Mouse (Mus musculus): ENCODE data around the gene Cd248.

Cd248 gene

DNA sequence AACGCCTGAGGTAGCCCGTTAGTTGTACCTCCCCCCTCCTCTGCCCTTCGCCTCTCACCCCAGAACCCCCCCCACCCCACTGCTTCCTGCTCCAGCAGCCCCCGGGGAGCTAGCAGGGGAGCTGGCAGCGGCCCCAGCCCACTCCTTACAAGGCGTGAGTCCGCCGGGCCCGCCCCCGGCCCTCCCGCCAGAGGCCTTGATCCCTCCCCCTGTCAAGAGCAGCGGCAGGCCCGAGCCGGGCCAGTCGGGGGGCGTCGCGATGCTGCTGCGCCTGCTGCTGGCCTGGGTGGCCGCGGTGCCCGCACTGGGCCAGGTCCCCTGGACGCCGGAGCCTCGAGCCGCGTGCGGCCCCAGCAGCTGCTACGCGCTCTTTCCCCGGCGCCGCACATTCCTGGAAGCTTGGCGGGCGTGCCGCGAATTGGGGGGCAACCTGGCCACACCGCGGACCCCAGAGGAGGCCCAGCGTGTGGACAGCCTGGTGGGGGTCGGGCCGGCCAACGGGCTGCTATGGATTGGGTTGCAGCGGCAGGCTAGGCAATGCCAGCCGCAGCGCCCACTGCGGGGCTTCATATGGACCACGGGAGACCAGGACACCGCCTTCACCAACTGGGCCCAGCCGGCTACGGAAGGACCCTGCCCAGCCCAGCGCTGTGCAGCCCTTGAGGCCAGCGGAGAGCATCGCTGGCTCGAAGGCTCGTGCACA, at the start of gene Cd248:
Gene Cd248 (plus strand): TSS at position 212 of the 703 bp plus-strand sequence.
- DNase-seq (ENCODE audit: low read depth) = no peak

DNA sequence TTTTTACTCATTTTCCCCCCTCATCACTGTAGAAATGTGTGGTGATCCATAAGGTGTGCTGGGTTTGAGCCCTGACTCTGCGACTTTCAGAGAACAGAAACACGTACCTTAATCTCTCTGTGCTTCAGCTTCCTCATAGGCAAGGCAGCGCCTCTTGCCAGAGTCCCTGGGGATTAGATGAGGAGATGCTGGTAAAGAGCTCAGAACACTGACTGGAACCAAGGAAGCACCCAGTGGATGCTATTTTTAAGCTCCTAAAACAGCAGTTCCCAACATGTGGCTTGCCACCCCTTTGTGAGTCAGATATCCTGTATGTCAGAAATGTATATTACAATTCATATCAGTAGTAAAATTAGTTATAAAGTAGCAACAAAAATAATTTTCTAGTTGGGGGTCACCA, 49.7 kb upstream of the Cd248 start:
- DNase-seq (ENCODE audit: low read depth) = no peak

DNA sequence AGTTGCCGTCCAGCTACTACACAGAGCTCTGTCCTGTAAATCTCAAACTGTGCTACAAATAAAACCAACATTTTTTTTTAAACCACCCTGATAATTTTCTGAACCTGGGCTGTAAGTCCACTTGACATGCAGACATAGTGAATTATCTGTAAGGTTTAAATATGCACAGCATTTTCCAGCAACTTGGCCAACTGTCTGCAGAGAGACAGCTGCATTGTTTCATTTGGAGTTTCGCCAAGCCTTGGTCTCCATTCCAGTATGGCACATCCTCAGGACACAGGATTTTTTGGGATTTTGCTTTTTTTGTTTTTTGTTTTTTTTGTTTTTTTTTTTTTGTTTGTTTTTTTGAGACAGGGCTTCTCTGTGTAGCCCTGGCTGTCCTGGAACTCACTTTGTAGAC, 46.5 kb upstream of the Cd248 start:
- no peak for DNase-seq (ENCODE audit: low read depth)

- DNase-seq (ENCODE audit: low read depth) = peak; percentile 93
Observed at GRCm38 (mm10) chr19:5023621-5024479, 44.0 kb upstream of the Cd248 start, which contains the start of gene Slc29a2. Gene Slc29a2, plus strand, starts transcription at chr19:5023860.

DNA sequence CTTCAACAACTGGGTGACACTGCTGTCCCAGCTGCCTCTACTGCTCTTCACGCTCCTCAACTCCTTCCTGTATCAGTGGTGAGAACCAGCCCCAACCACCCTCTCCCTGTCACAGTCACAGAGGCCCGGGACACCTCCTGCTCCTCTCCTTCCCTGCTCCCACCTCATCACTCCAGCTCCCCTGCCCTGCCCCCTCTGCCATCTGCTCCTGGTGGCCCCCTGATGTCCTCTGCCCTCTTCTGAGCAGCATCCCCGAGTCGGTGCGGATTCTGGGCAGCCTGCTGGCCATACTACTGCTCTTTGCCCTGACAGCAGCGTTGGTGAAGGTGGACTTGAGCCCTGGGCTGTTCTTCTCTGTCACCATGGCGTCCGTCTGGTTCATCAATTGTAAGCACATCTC, 41.8 kb upstream of the Cd248 start:
- no peak for DNase-seq (ENCODE audit: low read depth)

DNA sequence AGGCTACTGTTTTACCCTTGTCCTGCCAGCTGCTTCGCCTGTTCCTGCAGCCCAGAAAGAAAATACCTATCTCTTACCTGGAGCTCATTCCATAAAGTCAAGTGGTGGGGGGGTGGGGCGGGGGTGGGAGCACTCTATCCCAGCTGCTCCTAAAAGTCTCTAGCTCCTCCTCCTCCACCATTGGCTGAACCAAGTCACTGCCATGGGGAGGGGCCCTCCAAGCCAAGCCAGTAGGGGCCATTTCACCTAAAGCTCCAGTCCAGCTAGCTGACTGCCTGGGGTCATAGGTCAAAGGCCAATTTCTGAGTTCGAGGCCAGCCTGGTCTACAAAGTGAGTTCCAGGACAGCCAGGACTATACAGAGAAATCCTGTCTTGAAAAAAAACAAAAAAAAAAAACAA, 35.2 kb upstream of the Cd248 start:
- DNase-seq (ENCODE audit: low read depth) = no peak

GRCm38 (mm10) chr19:5036577-5036976, 31.3 kb upstream of the Cd248 start:
- DNase-seq (ENCODE audit: low read depth) = no peak

DNA sequence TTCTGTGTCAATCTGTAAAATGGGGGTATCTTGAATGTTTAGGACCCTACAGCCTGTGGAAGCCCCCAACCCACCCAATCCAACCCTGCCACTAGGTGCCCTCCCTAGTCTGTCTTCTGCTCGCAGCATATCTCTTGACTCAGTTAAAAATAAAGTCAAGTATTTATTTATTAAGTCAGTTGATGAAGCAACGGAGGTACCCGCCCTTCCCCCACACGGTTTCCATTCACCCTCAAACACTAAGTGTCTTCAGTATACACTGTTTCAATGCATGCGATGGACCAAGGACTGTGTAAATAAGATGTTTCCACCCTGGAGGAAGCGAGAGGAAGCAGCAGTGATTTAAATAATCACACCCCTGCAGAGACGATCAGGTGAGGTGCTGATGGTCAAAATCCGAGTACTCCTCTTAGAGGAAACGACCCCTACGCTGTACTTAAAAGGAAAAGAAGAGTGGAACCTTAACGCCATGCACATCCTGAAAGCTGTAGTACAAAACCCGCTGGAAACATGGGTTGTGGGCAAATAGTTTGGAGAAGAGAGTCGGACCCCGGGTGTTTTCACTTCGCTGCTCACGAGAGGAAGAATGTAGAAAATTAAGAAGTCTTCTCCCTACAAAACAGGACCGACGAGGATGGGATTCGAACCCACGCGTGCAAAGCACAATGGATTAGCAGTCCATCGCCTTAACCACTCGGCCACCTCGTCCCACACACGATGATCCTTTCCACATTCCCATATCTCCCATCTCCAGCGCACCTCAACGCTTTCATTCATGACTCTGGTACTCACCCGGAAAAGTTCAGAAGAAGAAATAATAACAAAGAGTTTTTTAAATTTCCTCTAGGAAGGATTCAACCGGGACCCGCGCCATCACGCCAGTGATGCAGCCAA, 30.0 kb upstream of the Cd248 start:
- DNase-seq (ENCODE audit: low read depth) = peak; percentile 90

- DNase-seq (ENCODE audit: low read depth) = peak; percentile 90
Observed at GRCm38 (mm10) chr19:5038709-5039156, 29.1 kb upstream of the Cd248 start, which contains the start of the genes B4gat1 and AC124502.3. Gene B4gat1, plus strand, starts transcription at chr19:5038826. Gene AC124502.3, plus strand, starts transcription at chr19:5038891.

DNA sequence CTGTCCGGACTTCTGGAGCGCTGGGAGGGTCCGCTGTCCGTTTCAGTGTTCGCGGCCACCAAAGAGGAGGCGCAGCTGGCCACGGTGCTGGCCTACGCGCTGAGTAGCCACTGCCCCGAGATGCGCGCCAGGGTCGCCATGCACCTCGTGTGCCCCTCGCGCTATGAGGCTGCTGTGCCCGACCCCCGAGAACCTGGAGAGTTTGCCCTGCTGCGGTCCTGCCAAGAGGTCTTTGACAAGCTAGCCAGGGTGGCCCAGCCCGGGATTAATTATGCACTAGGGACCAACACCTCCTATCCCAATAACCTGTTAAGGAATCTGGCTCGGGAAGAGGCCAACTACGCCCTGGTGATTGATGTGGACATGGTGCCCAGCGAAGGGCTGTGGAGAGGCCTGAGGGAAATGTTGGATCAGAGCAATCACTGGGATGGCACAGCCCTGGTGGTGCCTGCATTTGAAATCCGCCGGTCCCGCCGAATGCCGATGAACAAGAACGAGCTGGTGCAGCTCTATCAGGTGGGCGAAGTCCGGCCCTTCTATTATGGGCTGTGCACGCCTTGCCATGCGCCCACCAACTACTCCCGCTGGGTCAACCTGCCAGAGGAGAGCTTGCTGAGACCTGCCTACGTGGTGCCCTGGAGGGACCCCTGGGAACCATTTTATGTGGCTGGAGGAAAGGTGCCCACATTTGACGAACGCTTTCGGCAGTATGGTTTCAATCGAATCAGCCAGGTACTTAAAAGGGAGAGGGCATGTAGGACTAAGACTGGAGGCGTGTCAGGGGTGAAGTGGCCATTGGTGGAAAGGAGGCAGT, 28.4 kb upstream of the Cd248 start:
- DNase-seq (ENCODE audit: low read depth) = no peak

GRCm38 (mm10) chr19:5040862-5041523, 26.9 kb upstream of the Cd248 start, which contains the start of gene Brms1:
Gene Brms1, plus strand, starts transcription at chr19:5041354.
- DNase-seq (ENCODE audit: low read depth) = peak; percentile 96

DNA sequence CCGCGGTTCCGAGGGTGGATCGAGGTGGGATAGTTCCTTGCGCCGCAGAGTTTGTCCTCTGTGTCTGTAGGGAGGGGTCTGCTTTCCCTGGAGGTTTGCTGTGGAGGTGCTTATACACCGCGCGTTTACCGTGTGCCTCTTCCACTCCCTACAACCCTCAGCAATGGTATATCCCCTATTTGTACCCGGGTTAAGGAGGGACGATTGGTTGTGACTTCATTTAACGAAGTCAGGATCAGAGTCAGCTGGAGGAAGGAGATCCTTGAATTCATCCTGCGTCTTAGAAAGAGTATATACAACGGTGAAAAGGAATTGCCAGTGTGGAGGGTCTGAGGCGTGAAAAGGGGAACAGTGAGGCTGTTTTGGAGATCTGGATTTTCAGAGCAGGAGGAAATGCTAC, 26.3 kb upstream of the Cd248 start:
- no peak for DNase-seq (ENCODE audit: low read depth)

GRCm38 (mm10) chr19:5045531-5045930, 22.3 kb upstream of the Cd248 start:
- no peak for DNase-seq (ENCODE audit: low read depth)

DNA sequence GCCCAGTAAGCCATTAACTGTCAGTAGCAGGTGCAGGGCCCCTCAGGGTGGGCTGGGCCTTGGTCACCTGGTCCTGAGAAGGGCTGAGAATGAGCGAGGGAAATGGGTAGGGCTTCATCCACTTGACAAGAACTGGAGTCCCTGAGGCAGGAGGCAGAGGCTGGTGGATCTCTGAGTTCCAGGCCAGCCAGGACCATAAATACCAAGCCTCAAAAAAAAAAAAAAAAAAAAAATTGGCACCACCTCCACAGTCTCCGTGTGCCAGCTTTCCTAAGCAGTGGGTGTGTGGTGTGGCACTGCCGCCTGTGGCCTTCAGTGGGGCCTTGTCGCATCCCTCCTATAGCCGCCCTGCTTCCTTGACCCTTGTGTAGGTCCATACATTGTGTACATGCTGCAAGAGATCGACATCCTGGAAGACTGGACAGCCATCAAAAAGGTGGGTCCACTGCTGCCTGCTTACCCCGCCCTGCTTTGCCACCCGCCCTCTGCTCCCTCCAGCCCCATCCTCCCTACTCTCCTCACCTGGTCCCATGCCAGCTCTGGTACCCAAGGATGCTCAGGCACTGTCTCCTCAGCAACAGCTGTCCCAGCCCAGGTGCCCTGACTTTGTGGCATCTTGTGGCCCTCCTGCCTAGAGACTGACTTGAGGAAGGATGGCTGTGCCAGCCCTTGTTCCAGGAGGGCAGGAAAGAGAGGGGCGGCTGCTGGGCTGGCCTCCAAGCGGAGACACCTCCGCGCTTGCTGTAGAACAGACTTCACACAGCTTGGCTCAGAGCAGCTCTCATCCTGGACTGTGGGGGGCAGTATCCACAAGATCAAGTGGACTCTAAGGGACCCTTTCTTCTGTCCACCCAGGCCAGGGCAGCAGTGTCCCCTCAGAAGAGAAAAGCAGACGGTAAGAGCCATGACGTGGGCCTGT, 19.5 kb upstream of the Cd248 start:
- no peak for DNase-seq (ENCODE audit: low read depth)

GRCm38 (mm10) chr19:5049325-5049724, 18.6 kb upstream of the Cd248 start:
- DNase-seq (ENCODE audit: low read depth) = no peak

DNA sequence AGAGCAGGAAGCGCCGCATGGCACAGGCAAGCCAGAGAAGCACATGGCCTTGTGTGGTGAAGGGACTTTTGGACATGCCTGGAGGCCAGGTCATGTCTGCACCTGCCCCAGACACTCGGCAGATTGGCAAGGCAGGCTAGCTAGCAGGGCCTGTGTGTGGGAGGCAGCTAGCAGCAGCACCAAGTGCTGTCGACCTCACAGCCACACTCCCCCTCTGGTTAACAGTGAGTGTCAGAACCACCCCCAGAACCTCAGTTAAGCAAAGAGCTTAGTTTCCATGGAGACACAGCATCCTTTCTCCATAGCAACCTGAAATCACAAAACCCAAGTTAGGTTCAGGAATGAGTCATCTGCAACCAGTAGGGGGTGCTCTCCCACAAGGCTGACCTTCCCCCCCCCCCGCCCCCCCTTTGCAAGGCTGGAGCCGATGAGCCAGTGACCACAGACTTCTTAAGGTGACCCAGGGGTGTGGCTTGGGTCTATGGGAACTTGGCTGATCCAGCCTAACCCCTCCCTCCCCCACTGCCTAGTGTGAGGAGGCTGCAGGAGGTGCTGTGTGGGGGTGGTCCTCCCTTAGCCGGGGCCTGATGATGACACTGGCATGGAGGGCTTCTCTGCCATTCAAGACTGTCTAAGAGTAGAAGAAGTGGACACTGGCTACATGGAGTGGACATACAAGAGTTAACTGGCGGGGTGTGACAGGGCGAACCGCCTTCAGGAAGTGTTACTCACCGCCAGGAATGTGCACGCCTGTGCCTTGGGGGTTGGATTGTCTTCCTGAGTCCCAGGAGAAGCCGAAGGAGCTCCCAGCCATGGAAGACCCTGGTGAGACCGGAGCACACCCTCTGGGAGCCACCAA, 17.6 kb upstream of the Cd248 start, which contains the start of gene Rin1:
Gene Rin1 (plus strand): TSS at position 435 of the 859 bp plus-strand sequence.
- peak; percentile 95 for DNase-seq (ENCODE audit: low read depth)

GRCm38 (mm10) chr19:5051031-5051430, 16.8 kb upstream of the Cd248 start:
- DNase-seq (ENCODE audit: low read depth) = peak; percentile 51

- no peak for DNase-seq (ENCODE audit: low read depth)
Observed at GRCm38 (mm10) chr19:5051515-5051914, 16.4 kb upstream of the Cd248 start.
